Mouse (Mus musculus) ES-Bruce4 (cell line): ENCODE data around the gene Pgam5. TPM values are rescaled to one million over a fixed set of nuclear protein-coding genes. Genes with fewer than 3 reads are reported as not detected.

ENCODE experiments used
- H3K27ac ChIP-seq: 2 replicates; pipeline ENCODE4 v1.5.1; 2012; ENCODE audit warnings: low read length, inconsistent platforms; ENCODE audit not compliant: insufficient read depth
- H3K27me3 ChIP-seq: 2 replicates; pipeline ENCODE4 v1.6.1; 2012; ENCODE audit warnings: mild to moderate bottlenecking, low read length, inconsistent platforms; ENCODE audit not compliant: control insufficient read depth, poor library complexity, insufficient read depth, severe bottlenecking
- H3K36me3 ChIP-seq: 2 replicates; pipeline ENCODE4 v1.6.1; 2012; ENCODE audit warnings: inconsistent platforms, mild to moderate bottlenecking, low read length, moderate library complexity; ENCODE audit not compliant: control insufficient read depth, poor library complexity, insufficient read depth, severe bottlenecking
- H3K4me1 ChIP-seq: one replicate; pipeline ENCODE4 v1.8.1; 2011; ENCODE audit warnings: low read length; ENCODE audit not compliant: control insufficient read depth, insufficient read depth
- H3K4me3 ChIP-seq: 2 replicates; pipeline ENCODE4 v1.5.1; 2011; ENCODE audit warnings: low read depth, mild to moderate bottlenecking, low read length
- H3K9ac ChIP-seq: 2 replicates; pipeline ENCODE4 v1.6.1; 2012; ENCODE audit warnings: low read depth, mild to moderate bottlenecking, inconsistent platforms; ENCODE audit not compliant: poor library complexity, severe bottlenecking
- H3K9me3 ChIP-seq: replicated peaks from 2 replicates; pipeline ENCODE4 v1.6.1; 2012; ENCODE audit warnings: mild to moderate bottlenecking, low read length, inconsistent platforms; ENCODE audit not compliant: control insufficient read depth, poor library complexity, insufficient read depth, severe bottlenecking
- CTCF ChIP-seq: IDR thresholded peaks from one replicate; pipeline ENCODE4 v1.8.1; 2011; ENCODE audit warnings: low read depth, low read length
- EP300 ChIP-seq: IDR thresholded peaks from 2 replicates; pipeline ENCODE4 v1.6.1; 2011; ENCODE audit warnings: low read depth, low read length; ENCODE audit not compliant: insufficient read depth
- POLR2A ChIP-seq: IDR thresholded peaks from one replicate; pipeline ENCODE4 v1.8.1; 2011; ENCODE audit warnings: low read length; ENCODE audit not compliant: insufficient read depth
- polyA plus RNA-seq: library from polyadenylated mRNA; stranded (reverse); fragments of >200 nt; gene quantifications from 2 replicates; pipeline ENCODE4 v1.2.4, GENCODE M21; 2011; ENCODE audit warnings: low read depth; ENCODE audit not compliant: missing spikeins, insufficient read depth, insufficient read length

The Pgam5 gene
- 63.4 and 66.7 TPM in 2 replicates for polyA plus RNA-seq

- Histone ChIP-seq H3K36me3 (peaks cover 30% of the 10 kb centered on the region), H3K9ac (peak within 1 kb of the TSS; percentile 84), H3K27ac (no peak within 1 kb of the TSS), H3K4me3 (peak within 1 kb of the TSS; percentile 100), H3K4me1 (no peaks in the 10 kb centered on the region), H3K27me3 (no peaks in the 10 kb centered on the region), H3K9me3 (no peaks in the 10 kb centered on the region)
- TF ChIP-seq CTCF (peak; percentile 71), EP300 (no peak), POLR2A (peak; percentile 53)
Measured at GRCm38 (mm10) chr5:110269141-110270101, at the start of gene Pgam5. Pgam5 (minus strand) TSS chr5:110269913.

- no peak overlapping the region for H3K4me3 ChIP-seq
- no peaks in the 10 kb centered on the region for H3K9me3 ChIP-seq
- H3K27me3 ChIP-seq, result no peaks in the 10 kb centered on the region
- TF ChIP-seq EP300 (no peak), POLR2A (no peak), CTCF (no peak)
- no peak overlapping the region for H3K27ac ChIP-seq
- H3K4me1 ChIP-seq, result no peaks in the 10 kb centered on the region
- peaks cover 76% of the 10 kb centered on the region for H3K36me3 ChIP-seq
- no peak overlapping the region for H3K9ac ChIP-seq
Measured at GRCm38 (mm10) chr5:110313127-110313526, 43.4 kb upstream of the Pgam5 start.

DNA sequence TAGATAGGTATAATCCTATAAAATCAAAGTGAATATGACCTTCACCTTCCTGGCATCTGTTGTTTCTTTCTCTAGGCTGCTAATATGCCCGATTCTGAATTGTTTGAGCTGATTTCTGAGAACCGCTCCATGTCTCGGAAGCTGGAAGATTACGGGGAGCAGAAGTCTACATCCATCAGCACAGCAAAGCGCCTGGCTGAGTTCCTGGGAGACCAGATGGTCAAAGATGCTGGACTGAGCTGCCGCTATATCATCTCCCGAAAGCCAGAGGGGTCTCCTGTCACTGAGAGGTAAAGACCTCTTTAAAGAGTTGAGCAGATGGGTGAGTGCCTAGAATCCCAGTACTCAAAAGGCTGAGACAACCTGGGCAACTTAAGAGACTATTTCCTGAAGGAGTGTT, 39.1 kb upstream of the Pgam5 start:
- no peak overlapping the region for H3K4me3 ChIP-seq
- no peak for TF ChIP-seq EP300
- no peak for TF ChIP-seq CTCF
- no peak for TF ChIP-seq POLR2A
- H3K9me3 ChIP-seq, result no peaks in the 10 kb centered on the region
- no peaks in the 10 kb centered on the region for H3K27me3 ChIP-seq
- H3K4me1 ChIP-seq, result no peaks in the 10 kb centered on the region
- H3K27ac ChIP-seq, result no peak overlapping the region
- H3K36me3 ChIP-seq, result peaks cover 89% of the 10 kb centered on the region
- no peak overlapping the region for H3K9ac ChIP-seq

GRCm38 (mm10) chr5:110300591-110300990, 30.9 kb upstream of the Pgam5 start:
- Histone ChIP-seq H3K36me3 (peaks cover 84% of the 10 kb centered on the region), H3K27me3 (no peaks in the 10 kb centered on the region), H3K4me3 (no peak overlapping the region), H3K9ac (no peak overlapping the region), H3K9me3 (no peaks in the 10 kb centered on the region), H3K27ac (no peak overlapping the region), H3K4me1 (no peaks in the 10 kb centered on the region)
- TF ChIP-seq EP300 (no peak), CTCF (no peak), POLR2A (no peak)

- Histone ChIP-seq H3K27ac (no peak overlapping the region), H3K9me3 (no peaks in the 10 kb centered on the region), H3K36me3 (peaks cover 74% of the 10 kb centered on the region), H3K4me1 (no peaks in the 10 kb centered on the region), H3K4me3 (no peak overlapping the region), H3K27me3 (no peaks in the 10 kb centered on the region), H3K9ac (no peak overlapping the region)
- TF ChIP-seq EP300 (no peak), POLR2A (no peak), CTCF (no peak)
Measured at GRCm38 (mm10) chr5:110296637-110297036, 26.9 kb upstream of the Pgam5 start.

- Histone ChIP-seq H3K36me3 (peaks cover 59% of the 10 kb centered on the region), H3K4me1 (no peaks in the 10 kb centered on the region), H3K9ac (no peak overlapping the region), H3K9me3 (no peaks in the 10 kb centered on the region), H3K27me3 (no peaks in the 10 kb centered on the region), H3K4me3 (no peak overlapping the region), H3K27ac (no peak overlapping the region)
- TF ChIP-seq CTCF (no peak), POLR2A (no peak), EP300 (no peak)
Measured at GRCm38 (mm10) chr5:110291649-110292048, 21.9 kb upstream of the Pgam5 start.
